Mouse (Mus musculus): ENCODE measurements around the gene Epop. TPM values are rescaled to one million over a fixed set of nuclear protein-coding genes. Genes with fewer than 3 reads are reported as not detected.
"Not testable (repeated sequence)": the region's sequence is repeated elsewhere in the genome, so short reads cannot be mapped to it uniquely, and the experiment has no call there.

The Epop gene
- total RNA-seq, 2 experiments from 2014 or later: 0.58 TPM; not detected in 1

DNA sequence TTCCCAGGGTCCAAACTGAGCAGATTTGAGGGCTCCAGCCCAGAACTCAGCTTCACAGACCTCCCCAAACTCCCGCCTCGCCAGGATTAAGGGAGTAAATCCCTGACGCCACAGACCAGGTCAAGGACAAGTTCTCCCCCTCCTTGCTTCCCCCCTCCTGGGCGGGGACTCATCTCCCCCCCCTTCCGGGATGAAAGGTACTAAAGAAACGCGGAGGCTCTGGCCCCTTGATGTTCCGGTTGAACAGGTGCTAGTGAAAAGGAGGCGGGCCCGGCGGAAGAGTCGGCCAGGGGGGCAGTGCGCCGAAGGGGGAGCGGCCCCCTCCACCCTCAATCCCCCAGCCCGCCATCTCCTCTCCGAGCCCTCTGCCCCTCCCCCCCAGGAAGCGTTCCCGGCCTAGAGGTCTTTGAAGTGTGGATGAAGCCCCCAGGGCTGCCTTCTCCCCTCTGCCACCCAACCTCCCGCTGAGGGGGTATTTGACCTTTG is 32.2 kb upstream of the Epop start:
- no peak for ATAC-seq (replicated peaks; ENCODE audit: low FRiP score, poor library complexity, severe bottlenecking)

DNA sequence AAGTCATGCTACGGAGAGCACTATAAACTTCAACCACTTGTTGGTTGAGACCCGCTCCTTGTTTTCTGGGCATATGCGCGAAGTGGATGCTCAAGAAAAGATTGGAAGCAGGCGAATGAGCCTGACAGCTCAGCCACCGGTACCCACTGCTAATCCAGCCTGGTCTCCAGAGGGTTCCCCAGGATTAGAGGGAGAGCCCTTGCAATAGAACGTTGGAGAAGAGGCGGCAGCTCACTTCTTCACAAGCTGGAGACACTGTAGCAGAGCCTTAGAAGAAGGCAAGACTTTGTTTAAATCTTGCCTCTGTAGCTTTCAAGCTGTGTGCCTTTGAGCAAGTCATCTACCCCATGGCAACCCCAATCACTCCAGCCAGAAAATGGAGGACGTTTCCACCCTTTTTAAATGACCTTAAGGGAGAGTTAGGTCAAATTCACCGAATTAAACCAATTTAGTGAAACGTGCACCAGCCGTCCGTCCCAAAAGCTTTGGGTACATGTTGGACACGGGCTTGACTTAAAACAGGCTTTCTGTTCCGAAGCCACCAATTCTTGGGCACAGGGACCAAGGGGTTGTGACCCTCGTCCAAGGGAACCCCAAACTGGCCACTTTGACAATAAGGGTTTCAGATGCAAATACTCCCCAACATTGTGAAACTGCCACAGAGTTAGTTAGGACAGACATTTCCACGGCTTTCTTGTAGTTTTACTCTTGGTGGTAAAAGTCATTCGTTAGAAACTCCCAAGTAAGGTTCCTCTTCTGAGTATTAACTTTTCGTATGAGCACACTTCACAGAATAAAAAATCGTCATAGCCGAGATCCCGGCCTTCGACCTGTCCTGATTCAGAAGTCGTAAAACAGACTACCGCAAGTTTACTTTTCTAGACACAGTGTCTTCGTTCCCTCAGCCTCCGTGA is 31.5 kb upstream of the Epop start:
- no peak for ATAC-seq (replicated peaks; ENCODE audit: low FRiP score, poor library complexity, severe bottlenecking)

DNA sequence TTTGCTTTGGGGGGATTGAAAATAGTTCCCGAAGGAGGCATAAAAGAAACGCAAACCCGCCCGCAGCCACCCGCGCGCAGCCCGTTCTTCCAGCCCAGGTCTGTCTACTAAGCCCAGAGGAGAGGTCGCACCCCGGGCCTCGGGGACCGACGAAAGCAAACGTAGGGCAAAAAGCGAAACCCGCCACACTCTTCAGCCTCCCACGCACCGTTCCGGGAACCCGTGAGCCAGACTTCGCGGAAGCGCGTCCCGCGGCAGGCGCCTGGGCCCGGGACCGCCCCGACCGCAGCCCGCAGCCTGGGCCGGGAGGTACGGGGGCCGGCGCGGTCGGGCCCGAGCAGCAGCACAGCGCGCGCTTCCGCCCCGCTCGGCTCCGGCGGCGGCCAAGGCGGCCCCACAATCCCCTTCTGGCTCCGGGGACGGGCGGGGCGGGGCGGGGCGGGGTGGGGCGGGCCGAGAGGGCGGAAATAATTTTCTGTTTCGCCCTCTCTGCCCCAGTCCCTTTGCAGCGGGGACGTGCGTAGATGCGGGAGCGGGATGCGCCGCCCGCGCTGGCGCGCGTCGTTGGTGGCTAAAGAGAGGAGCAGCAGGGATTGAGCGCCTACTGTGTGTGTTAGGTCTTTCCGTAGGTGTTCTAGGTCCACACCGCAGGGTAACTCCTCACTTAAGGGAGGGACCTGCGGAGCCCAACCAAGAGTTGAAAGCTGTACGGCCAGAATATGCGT is 30.6 kb upstream of the Epop start:
- ATAC-seq (replicated peaks; ENCODE audit: low FRiP score, poor library complexity, severe bottlenecking): no peak

DNA sequence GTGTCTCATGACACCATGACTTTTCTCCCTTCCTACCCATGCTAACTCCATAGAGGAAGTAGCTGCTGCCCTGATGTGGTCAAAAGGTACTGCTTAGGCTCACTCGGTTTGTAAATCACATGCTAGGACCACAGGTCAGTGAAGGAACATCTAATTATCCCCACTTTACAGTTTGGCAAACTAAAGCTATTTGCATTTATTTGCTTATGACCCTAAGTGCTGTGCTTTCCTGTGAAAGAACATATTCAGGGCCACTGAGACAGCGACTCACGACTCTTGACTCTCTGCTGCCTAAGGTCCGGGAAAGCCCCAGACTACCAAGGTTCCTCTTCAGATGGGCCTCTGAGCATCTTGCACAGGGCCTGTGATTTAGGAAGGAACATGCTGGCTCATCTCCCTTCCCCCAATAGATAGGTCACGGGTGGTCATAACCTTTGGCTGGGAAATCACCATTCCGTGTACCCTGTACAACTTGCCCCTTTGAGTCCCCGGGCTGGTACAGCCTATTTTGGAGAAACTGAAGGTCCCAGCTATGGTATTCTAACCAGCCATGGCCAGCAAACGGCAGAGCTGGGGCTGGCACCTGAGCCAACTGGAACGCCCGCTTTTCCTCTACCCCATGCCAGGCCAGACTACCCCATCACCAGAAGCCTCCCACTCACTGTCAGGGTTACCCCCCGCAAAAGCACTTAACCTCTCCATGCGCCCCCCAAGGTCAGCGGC is 29.9 kb upstream of the Epop start:
- ATAC-seq (replicated peaks; ENCODE audit: low FRiP score, poor library complexity, severe bottlenecking): no peak

DNA sequence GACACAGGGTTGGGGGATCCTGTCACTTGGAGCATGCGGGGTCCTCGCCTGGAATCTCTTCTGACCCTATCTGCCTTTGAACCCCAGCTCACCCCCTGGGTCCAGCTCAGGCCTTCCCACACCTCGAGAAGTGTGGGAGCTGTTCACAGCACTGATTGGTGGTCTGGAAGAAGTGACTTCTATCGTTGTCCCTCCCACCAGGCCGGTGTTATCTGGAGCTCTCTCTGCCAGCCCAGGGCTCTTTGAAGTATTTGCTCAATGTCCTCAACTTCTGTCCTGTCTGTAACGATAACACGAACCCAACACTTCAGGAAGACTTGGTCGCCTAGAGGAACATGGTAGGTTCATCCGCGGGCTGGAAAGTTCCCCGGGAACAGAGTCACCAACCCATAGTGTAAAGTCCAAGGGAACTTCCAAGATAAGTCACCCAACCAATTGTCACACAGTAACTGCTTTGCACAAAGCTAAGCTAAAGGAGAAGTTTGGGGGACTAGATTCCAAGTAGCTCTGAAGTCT is 29.3 kb upstream of the Epop start:
- no peak for ATAC-seq (replicated peaks; ENCODE audit: low FRiP score, poor library complexity, severe bottlenecking)

DNA sequence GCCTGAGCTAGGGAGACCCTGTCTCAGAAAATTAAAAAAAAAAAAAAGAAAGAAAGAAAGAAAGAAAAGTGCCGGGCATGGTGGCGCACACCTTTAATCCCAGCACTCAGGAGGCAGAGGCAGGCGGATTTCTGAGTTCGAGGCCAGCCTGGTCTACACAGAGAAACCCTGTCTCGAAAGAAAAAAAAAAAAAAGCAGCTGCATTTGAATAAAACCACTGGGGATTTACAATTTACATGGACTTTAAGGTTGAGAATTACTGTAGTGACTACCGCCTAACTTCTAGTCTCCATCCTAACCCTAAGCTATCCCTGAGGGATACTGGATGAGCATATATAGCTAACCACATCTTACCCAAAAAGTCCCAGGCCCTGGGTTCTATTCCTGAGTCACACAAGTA is 28.5 kb upstream of the Epop start:
- ATAC-seq (replicated peaks; ENCODE audit: low FRiP score, poor library complexity, severe bottlenecking): not testable (repeated sequence)

DNA sequence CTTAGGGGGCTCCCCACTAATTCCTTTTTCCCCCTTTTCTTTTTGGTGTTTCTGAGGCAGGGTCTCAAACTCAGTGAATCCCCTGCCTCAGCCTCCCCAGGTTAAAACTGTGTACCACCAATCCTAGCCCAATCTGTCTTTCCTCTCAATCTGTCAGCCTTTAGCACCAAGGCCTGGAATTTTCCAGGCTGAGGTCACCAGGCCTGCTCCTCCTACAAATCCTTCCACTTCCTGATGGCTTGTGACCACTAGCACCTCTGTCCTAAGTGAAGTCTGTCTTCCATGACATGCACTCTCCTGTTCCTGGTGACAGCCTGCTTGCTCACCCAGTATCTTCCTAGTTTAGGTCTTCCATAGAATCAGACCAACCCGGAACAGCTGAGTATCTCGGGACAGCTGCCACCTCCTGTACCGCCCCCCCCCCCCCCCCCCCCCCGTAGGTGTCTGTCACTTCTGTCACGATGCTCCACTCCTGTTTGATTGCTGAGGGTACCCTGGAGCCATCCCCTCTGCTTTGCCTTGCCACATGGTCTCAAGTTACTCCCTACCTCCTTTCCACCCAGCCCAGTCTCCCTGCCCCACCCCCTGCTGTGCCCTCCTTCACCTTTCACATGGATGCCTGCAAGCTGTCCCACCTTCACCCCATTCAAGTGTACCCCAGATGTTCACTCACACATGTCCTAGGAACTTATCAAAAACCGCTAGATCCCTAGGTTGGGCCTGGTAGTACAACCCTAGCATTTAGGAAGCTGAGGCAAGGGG is 27.9 kb upstream of the Epop start:
- ATAC-seq (replicated peaks; ENCODE audit: low FRiP score, poor library complexity, severe bottlenecking): no peak

DNA sequence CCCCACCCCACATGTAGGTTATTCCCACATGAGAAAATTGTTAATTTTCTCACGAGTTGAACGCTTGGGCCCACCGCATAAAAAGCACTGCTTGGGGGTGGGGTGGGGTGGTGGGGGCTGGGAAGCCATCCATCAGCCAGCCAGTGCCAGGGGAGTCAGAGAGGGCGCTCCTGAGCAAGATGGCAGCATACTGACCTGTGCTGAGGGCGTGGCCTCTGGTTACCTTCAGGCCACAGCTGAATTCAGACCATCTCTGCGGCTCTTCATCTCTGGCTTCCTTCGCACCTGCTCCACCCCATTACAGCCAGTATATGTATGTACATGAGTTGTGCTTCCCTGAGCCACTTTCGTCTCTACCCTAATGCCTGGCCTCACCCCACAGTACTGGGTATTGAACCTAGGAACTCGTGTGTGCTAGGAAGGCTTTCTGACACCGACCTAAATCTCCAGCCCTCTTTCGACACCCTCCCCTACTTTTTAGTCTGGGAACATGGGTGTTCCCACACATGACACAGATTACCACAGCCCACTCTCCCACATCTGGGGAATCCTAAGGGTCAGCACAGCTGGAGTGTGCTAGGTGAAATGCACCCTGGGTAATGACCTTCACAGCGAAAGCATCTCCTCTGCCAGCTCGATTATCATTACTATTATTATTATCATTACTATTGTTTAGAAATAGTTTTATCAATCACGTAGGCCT is 26.9 kb upstream of the Epop start:
- ATAC-seq (replicated peaks; ENCODE audit: low FRiP score, poor library complexity, severe bottlenecking): no peak

DNA sequence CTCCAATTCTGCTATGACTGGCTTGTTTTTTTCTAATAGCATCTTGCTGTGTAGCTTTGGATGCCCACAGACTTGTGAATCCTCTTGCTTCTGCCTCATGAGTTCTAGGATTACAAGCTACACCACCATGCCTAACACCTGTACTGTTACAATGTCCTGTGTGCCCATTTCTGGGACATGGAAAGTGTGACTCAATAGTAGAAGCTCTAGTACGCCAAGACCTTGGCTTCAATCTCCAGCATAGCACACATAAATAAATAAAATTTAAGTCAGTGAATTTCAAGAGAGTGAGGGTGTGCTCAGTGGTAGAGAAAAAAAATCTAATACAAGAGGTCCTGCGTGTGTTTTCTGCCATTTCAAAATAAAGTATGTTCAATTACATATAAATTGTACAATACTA is 24.7 kb upstream of the Epop start:
- ATAC-seq (replicated peaks; ENCODE audit: low FRiP score, poor library complexity, severe bottlenecking): no peak

DNA sequence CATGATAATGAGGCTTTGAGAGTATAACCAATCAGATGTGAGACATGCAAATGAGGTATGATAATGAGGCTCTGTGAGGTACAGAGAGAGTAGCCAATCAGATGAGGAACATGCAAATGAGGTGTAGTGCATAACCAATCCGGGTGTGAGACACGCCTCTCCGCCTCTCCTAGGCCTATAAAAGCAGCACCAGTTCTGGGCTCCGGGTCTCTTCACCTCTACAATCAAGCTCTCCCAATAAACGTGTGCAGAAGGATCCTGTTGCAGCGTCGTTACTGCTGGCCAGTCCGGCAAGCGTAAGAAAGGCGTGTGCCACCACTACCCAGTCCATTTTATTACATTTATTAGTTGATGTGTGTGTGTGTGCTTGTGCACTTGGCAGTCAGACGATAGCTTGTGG is 23.9 kb upstream of the Epop start:
- not testable (repeated sequence) for ATAC-seq (replicated peaks; ENCODE audit: low FRiP score, poor library complexity, severe bottlenecking)

DNA sequence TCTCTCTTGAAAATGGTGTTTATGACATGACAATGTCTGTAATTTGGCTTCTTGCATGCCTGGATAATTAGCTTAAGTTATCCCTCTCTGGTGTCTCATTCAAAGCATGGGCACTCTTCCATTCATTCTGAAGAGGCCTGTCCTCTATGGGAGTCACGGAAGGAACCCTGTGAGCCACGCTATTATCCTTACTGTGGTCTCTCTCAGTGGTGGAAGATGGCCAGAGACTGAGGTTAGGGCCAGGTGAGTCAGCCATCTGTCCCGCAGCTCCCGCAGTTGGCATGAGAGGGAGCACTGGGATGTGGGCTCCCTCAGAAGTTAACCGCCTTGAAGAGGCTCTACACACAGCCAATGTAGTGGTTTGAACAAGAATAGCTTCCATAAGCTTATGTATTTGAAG is 20.8 kb upstream of the Epop start:
- no peak for ATAC-seq (replicated peaks; ENCODE audit: low FRiP score, poor library complexity, severe bottlenecking)

DNA sequence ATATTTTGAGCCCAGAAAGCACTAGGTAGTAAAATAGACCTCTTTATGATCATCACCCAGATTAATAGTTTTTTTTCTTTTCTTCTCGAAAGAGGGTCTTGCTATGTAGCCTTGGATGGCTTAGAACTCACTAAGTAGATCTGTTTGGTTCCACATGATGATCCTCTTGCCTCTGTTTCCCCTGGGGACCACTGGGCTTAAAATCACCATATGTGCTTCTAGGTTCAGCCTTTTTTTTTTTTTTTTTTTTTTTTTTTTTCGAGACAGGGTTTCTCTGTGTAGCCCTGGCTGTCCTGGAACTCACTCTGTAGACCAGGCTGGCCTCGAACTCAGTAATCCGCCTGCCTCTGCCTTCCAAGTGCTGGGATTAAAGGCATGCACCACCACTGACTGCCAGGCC is 19.0 kb upstream of the Epop start:
- not testable (repeated sequence) for ATAC-seq (replicated peaks; ENCODE audit: low FRiP score, poor library complexity, severe bottlenecking)

DNA sequence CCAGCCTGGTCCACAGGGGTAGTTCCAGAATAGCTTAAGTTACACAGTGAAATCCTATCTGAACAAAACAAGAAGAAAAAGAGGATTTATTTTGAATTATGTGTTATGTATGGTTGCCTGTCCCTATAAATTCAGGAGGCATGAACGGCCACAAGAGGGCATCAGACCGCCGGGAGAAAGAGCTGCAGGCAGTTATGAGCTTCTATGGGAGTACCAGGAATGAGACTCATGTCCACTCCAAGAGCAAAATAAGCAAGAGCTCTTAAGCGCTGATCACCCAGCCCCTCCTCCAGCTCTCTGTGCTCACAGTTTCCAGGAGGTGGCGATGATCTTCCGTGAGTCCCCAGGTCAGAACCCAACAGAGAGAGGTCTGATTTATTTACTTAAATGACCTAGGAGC is 15.3 kb upstream of the Epop start:
- ATAC-seq (replicated peaks; ENCODE audit: low FRiP score, poor library complexity, severe bottlenecking): no peak

DNA sequence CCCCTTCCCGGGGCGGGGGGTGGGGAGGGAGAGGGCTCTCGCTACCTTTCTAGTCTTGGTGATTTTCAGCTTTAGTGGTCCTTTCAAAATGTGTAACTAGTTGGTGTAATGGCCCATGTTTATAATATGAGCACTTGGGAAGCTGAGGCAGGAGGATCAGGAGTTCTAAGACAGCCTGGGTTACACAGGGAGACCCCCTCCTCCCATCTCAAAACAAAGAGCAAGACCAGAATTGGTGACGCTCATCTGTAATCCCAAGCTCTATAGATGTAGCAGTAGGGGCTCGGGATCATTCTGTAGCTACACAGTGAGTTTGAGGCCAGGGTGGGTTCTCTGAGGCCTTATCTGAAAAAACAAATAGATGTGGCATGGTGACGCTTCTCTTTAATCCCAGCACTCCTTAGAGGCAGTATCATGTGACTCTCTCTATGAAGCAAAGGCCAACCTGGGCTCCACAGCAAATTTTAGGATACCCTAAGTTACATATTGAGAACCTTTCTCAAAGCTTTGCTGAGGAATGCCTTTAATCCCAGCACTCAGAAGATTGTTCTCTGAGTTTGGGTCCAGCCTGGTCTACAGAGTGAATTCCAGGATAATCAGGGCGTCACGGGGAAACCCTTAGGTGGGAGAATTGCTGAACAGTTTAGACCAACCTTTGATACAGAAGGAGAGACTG is 14.0 kb upstream of the Epop start:
- no peak for ATAC-seq (replicated peaks; ENCODE audit: low FRiP score, poor library complexity, severe bottlenecking)

DNA sequence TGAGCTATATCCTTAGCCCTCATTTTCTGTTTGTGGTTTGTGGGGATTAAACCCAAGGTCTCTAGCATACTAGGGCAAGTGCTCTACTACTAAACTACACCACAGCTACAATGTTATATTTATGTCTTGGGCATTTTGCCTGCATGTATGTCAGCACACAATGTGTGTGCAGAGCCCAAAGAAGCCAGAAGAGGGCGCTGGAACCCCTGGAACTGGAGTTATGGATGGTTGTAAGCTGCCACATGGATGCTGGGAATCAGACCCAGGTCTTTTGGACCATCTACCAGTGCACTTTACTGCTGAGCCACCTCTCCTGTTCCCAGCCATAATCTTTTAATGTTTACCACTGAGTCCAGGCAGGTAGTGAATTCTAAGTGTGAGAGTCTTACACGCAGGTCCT is 13.2 kb upstream of the Epop start:
- no peak for ATAC-seq (replicated peaks; ENCODE audit: low FRiP score, poor library complexity, severe bottlenecking)

DNA sequence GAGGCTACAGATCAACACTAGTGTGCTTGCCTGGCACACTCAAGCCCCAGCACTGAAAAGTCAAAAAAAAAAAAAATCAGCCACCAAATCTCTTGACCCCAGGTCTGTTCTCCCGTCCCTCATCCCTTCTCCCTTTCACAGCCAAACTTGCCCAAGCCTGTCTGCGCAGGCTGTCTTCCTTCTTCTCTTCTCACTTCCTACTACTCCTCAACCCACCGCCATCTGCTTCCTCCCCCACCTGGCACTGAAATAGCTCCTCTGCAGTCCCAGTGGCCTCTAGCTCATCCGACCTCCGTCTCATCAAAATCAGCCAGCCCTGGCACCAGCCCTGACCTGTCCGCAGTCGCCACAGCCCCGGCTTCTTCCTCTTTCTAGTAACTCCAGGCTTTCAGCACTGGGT is 12.2 kb upstream of the Epop start:
- no peak for ATAC-seq (replicated peaks; ENCODE audit: low FRiP score, poor library complexity, severe bottlenecking)

DNA sequence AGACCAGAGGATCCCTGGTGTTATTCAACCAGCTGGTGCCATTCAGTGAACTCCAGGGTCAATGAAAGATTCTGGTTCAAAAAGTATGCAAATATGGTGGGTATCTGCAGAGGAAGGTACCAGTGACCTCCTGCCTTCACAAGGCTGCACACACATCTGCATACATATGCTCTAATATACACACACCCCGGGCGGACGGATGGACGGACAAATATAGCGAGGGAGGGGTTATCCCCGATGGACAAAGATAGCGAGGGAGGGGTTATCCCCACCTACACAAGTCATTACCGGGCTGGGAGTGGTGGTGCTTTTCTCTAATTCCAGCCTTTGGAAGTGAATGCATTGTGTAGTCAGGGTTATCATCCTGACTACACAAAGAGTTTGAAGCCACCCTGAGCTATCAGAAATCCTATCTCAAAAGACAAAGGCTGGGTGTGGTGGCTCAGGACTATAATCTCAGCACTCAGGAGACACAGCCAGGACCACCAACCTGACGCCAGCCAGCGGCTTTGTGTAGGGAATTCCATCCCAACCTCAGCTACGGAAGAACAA is 6.0 kb upstream of the Epop start:
- no peak for ATAC-seq (replicated peaks; ENCODE audit: low FRiP score, poor library complexity, severe bottlenecking)

DNA sequence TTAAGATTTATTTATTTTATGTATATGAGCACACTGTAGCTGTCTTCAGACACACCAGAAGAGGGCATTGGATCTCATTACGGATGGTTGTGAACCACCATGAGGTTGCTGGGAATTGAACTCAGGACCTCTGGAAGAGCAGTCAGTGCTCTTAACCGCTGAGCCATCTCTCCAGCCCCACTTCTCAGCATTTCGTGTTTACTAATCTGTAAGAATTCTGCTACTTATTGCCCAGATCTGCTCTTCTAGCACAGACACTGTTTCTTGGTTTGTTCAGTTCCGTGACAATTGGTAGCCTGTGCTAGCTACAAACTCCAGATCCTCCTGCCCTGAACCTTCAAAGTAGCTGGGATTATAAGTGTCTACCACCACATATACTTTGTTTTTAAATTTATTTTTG is 2.9 kb upstream of the Epop start:
- not testable (repeated sequence) for ATAC-seq (replicated peaks; ENCODE audit: low FRiP score, poor library complexity, severe bottlenecking)
